Mouse (Mus musculus) heart, embryonic 14.5 days (tissue): Measurements from ENCODE around the gene Glipr1l1. TPM values are rescaled to one million over a fixed set of nuclear protein-coding genes. Genes with fewer than 3 reads are reported as not detected.
"Not testable (repeated sequence)": the region's sequence is repeated elsewhere in the genome, so short reads cannot be mapped to it uniquely, and the experiment has no call there.

Experiments used
- ATAC-seq: fragments of 200-750 bp; cut with Nextera tagmentation; 2 replicates; pipeline ENCODE4 v1.8.0; 2017; ENCODE audit warnings: low read depth, moderate TSS enrichment; ENCODE audit not compliant: insufficient number of reproducible peaks, insufficient read depth, low FRiP score
- H3K27ac ChIP-seq, 2 experiments: fragments of 200-500 bp in 1 of 2; fragments of 300-500 bp in 1 of 2; sonication (generic) in 1 of 2; replicated peaks in 1 of 2; 2 replicates each; pipeline ENCODE4 v1.5.1; 2012 to 2014; ENCODE audit warnings: low read depth in 2 of 2, low read length in 2 of 2, control low read depth in 1 of 2, mild to moderate bottlenecking in 1 of 2, mixed read lengths in 1 of 2; ENCODE audit not compliant: control insufficient read depth in 1 of 2, insufficient read depth in 1 of 2
- H3K27me3 ChIP-seq: fragments of 300-500 bp; sonication (generic); 2 replicates; pipeline ENCODE4 v1.6.1; 2014; ENCODE audit warnings: mild to moderate bottlenecking, low read length, control low read depth; ENCODE audit not compliant: control insufficient read depth, insufficient read depth
- H3K36me3 ChIP-seq: fragments of 300-500 bp; sonication (generic); 2 replicates; pipeline ENCODE4 v1.6.1; 2014; ENCODE audit warnings: mild to moderate bottlenecking, control low read depth, low read length, mixed read lengths; ENCODE audit not compliant: control insufficient read depth, insufficient read depth
- H3K4me1 ChIP-seq, 2 experiments: fragments of 200-500 bp in 1 of 2; fragments of 300-500 bp in 1 of 2; sonication (generic) in 1 of 2; 2 replicates each; pipeline ENCODE4 v1.6.1; 2012 to 2014; ENCODE audit warnings: low read length in 2 of 2, control low read depth in 1 of 2, mixed read lengths in 1 of 2; ENCODE audit not compliant: control insufficient read depth in 2 of 2, insufficient read depth in 2 of 2
- H3K4me2 ChIP-seq: fragments of 300-500 bp; sonication (generic); 2 replicates; pipeline ENCODE4 v1.6.1; 2014; ENCODE audit warnings: mild to moderate bottlenecking, low read length
- H3K4me3 ChIP-seq, 2 experiments: fragments of 200-500 bp in 1 of 2; fragments of 300-500 bp in 1 of 2; sonication (generic) in 1 of 2; 2 replicates each; pipeline ENCODE4 v1.5.1; 2012 to 2014; ENCODE audit warnings: low read length in 2 of 2, mild to moderate bottlenecking in 2 of 2, control low read depth in 1 of 2, low read depth in 1 of 2, moderate library complexity in 1 of 2; ENCODE audit not compliant: control insufficient read depth in 1 of 2, insufficient read depth in 1 of 2
- H3K9ac ChIP-seq: fragments of 300-500 bp; sonication (generic); 2 replicates; pipeline ENCODE4 v1.6.1; 2014; ENCODE audit warnings: mild to moderate bottlenecking, low read length
- H3K9me3 ChIP-seq: fragments of 300-500 bp; sonication (generic); 2 replicates; pipeline ENCODE4 v1.6.1; 2016; ENCODE audit warnings: low read length, control low read depth; ENCODE audit not compliant: control insufficient read depth
- WGBS: fragments of 180-500 bp; shearing (Covaris S2); extraction: QIAGEN DNeasy Blood & Tissue Kit; methylation state at CpG from one replicate; pipeline ENCODE4 v1.1.7; 2014; 5-methylcytosine and 5-hydroxymethylcytosine counted together
- polyA plus RNA-seq: library from polyadenylated mRNA; unstranded; fragments of >200 nt; fragmentation: Nextera tagmentation; extraction: Ambion mirVana; gene quantifications from 2 replicates; pipeline ENCODE4 v1.2.1, GENCODE M21; 2014

Glipr1l1 gene
- not detected in 2 replicates for polyA plus RNA-seq

DNA sequence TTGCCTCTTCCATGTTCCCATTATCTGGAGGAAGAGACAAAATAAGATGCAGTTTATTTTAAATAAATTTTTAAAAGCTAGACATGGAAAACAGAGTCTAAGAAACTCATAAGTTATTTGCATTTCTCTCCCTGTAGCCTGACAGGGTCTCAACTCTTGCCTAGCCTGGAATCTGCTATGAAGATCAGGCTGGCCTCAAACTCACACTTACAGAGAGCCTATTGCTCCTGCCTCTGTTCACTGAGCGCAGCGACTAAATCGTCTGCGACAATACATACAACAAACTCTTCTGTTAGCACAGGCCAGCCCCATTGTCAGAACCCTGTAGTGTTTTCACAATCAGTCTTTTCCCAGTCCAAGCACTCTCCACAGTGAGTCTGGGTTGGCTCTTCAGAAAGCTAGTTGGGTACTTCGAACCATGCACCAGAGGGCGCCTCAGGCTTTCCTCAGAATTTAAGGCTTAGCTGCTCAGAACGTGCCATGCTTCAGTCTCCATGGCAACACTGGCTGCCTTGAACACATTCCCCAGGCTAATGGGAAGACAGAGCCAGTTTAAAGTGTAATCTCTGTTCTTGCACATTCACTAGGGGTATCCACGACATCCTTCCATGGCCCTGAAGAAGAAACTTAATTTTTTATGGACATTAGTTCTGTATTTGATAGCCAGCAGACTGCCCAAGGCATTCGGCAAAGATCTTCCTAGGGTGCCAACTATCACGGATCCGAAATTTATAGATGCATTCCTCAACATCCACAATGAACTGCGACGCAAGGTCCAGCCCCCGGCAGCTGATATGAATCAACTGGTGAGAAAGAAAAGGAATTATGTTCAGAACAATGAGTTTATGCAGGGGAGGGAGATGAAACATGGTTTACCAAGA lies at the start of gene Glipr1l1:
Glipr1l1 (plus strand) TSS at position 488 of the 881 bp plus-strand sequence.
- WGBS = 58% methylated on average over 14 of the region's 14 CpGs
- Histone ChIP-seq H3K27ac (no peak within 1 kb of the TSS), H3K27me3 (no peaks in the 10 kb centered on the region), H3K9ac (no peak within 1 kb of the TSS), H3K4me2 (no peak within 1 kb of the TSS), H3K4me3 (no peak within 1 kb of the TSS), H3K36me3 (no peaks in the 10 kb centered on the region), H3K4me1 (no peaks in the 10 kb centered on the region), H3K9me3 (no peaks in the 10 kb centered on the region)
- ATAC-seq = no peak

- Histone ChIP-seq H3K9ac (no peak overlapping the region), H3K36me3 (no peaks in the 10 kb centered on the region), H3K4me1 (no peaks in the 10 kb centered on the region), H3K27me3 (no peaks in the 10 kb centered on the region), H3K27ac (no peak overlapping the region), H3K4me2 (no peak overlapping the region), H3K4me3 (no peak overlapping the region), H3K9me3 (no peaks in the 10 kb centered on the region)
- WGBS = 60% methylated on average over 2 of the region's 2 CpGs
- no peak for ATAC-seq
Observed at GRCm38 (mm10) chr10:112023585-112023984, 36.4 kb upstream of the Glipr1l1 start.

GRCm38 (mm10) chr10:112028689-112029088 lies 31.3 kb upstream of the Glipr1l1 start:
- not testable (repeated sequence) for ATAC-seq, H3K4me2 ChIP-seq, H3K27me3 ChIP-seq, H3K27ac ChIP-seq, H3K4me3 ChIP-seq, H3K9me3 ChIP-seq, H3K36me3 ChIP-seq, H3K4me1 ChIP-seq, H3K9ac ChIP-seq
- whole genome bisulfite sequencing = 84% methylated on average over 3 of the region's 3 CpGs

- not testable (repeated sequence) for H3K9ac ChIP-seq, H3K36me3 ChIP-seq, H3K4me3 ChIP-seq, H3K27me3 ChIP-seq, H3K4me1 ChIP-seq, ATAC-seq, H3K27ac ChIP-seq, H3K4me2 ChIP-seq, H3K9me3 ChIP-seq
- WGBS = 74% methylated on average over 9 of the region's 9 CpGs
Observed at GRCm38 (mm10) chr10:112043523-112043922, 16.5 kb upstream of the Glipr1l1 start.

- not testable (repeated sequence) for H3K27ac ChIP-seq, H3K4me2 ChIP-seq, ATAC-seq, H3K36me3 ChIP-seq, H3K4me3 ChIP-seq, H3K27me3 ChIP-seq, H3K4me1 ChIP-seq, H3K9me3 ChIP-seq, H3K9ac ChIP-seq
- WGBS = 51% methylated on average over 13 of the region's 14 CpGs
Observed at GRCm38 (mm10) chr10:112044283-112044682, 15.7 kb upstream of the Glipr1l1 start.

DNA sequence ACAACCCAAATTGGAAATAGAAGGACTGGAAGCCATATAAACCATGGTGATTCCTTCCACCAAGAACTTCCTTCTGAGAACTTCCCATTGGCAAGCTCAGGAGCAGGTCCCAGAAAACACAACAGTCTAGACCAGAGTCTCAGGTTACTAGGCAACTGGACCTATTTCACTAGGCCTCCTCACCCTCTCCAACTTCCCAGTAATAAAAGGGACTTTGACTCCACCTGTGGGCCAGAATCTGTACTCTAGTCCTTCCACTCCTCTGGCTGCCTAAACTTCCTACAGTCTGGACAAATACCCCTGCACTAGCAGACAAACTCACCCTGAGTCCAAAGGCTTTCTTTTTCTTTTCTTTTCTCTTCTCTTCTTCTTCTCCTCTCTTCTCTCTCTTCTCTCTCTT lies 8.8 kb upstream of the Glipr1l1 start:
- Histone ChIP-seq H3K9ac (no peak overlapping the region), H3K27me3 (no peaks in the 10 kb centered on the region), H3K4me2 (no peak overlapping the region), H3K9me3 (no peaks in the 10 kb centered on the region), H3K27ac (no peak overlapping the region), H3K4me1 (no peaks in the 10 kb centered on the region), H3K36me3 (no peaks in the 10 kb centered on the region), H3K4me3 (no peak overlapping the region)
- ATAC-seq = no peak

- H3K9me3 ChIP-seq, ATAC-seq, H3K36me3 ChIP-seq, H3K27me3 ChIP-seq, H3K9ac ChIP-seq, H3K4me2 ChIP-seq, H3K4me3 ChIP-seq, H3K27ac ChIP-seq, H3K4me1 ChIP-seq: not testable (repeated sequence)
- 57% methylated on average over 2 of the region's 2 CpGs for WGBS
Observed at GRCm38 (mm10) chr10:112051956-112052355, 8.0 kb upstream of the Glipr1l1 start.

GRCm38 (mm10) chr10:112060583-112060934 lies 570 bp downstream of the Glipr1l1 start:
- H3K4me1 ChIP-seq, H3K4me3 ChIP-seq, ATAC-seq, H3K27me3 ChIP-seq, H3K4me2 ChIP-seq, H3K9ac ChIP-seq, H3K27ac ChIP-seq, H3K36me3 ChIP-seq, H3K9me3 ChIP-seq: not testable (repeated sequence)
- WGBS = 78% methylated on average over 6 of the region's 6 CpGs
